Mouse (Mus musculus) embryonic fibroblast, embryonic 13.5 days (primary cell): ENCODE results near the gene Rpap1.

Source experiments
- CTCF ChIP-seq: IDR thresholded peaks from 2 replicates; pipeline ENCODE4 v1.5.1; 2011; ENCODE audit warnings: mild to moderate bottlenecking, control low read depth, low read length, moderate library complexity, borderline replicate concordance; ENCODE audit not compliant: insufficient read depth
- POLR2A ChIP-seq: IDR thresholded peaks from 2 replicates; pipeline ENCODE4 v1.6.1; 2011; ENCODE audit warnings: low read depth, mild to moderate bottlenecking, control low read depth, low read length, moderate library complexity

GRCm38 (mm10) chr2:119743176-119743807, 44.0 kb downstream of the Rpap1 start:
- TF ChIP-seq CTCF (no peak), POLR2A (no peak)
